Mouse (Mus musculus) large intestine, adult 2 months (tissue): ENCODE data around the gene Fam49a. TPM values are rescaled to one million over a fixed set of nuclear protein-coding genes. Genes with fewer than 3 reads are reported as not detected.
"Not testable (repeated sequence)": the region's sequence is repeated elsewhere in the genome, so short reads cannot be mapped to it uniquely, and the experiment has no call there.

Experiments used
- DNase-seq: peaks from one replicate; pipeline ENCODE4 v3.0.0-alpha.2; 2012; ENCODE audit warnings: low read depth, low spot score
- WGBS: fragments of 180-500 bp; shearing (Covaris S2); methylation state at CpG from one replicate; pipeline ENCODE4 v1.1.7; 2018; 5-methylcytosine and 5-hydroxymethylcytosine counted together
- polyA plus RNA-seq: library from polyadenylated mRNA; depleted of rRNA; stranded (reverse); fragments of >200 nt; gene quantifications from 2 replicates; pipeline ENCODE4 v1.2.3, GENCODE M21; 2012; rRNA removed

Fam49a gene
- 1.3 and 2.2 TPM in 2 replicates for polyA plus RNA-seq

DNA sequence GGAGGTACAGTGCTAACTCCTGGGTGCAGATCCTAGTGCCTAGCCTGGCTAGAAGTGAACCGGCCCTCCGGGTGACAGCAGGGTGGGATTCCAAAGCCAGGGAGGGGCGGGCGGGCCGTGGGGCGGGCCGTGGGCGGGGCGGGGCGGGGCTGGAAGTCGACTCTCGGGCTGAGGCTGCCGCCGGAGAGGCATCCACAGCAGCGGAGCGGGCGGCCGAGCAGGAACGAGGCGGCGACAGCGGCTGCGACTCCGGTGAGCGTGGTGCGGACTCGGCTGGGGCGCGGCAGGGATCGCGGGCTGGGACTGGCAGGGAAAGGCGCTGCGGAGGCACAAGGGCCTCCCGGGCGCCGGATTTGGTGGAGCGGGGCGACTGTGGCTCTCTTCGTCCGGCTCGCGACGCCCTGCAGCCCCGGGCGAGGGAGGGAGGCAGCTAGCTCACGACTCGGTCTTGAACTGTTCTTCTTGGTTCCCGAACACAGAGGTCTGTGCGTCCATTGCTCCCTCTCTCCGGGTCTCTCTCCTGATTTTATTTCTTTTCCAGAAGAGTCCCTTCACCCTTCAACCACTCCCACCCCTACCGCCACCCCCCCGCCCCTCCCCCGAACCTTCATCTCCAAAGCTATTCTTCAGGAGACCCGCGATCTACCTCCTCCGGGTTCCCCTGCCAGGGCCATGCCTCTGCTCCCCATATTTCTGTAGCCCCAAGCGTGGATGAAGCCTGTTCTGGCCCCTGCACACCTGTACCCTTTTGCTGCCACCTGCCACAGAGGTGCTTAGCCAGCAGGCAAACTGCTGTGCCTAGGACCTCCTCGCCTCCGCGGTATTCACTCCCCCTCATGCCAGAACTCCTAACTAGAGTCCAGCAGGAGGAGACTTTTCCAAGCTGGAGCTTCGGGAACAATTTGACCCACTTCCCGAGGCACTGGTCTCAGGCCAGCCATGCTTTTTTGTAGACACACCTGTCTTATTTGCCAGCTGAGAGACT, at the start of gene Fam49a:
Fam49a (plus strand) TSS at position 153 of the 985 bp plus-strand sequence.
- DNase-seq, result no peak

DNA sequence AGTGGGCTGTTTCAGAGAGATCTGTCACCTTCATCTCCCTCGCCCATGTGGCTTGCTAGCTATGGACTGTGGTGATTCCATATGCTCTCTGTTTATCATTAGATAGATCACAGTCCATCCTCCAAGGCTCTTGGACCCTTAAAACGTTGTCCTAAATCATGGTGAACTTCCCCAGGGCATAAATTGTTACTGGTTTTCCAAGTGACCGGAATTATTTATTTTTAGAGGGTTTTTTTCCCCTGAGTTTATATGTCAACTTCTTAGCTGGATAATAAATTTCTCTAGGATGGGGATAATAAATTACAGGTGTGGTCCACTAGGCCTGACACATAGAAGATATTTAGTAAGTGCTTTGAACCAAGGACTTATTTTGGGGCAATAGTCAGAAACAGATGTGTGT, 48.4 kb upstream of the Fam49a start:
- WGBS, result 59% methylated on average over 3 of the region's 3 CpGs
- no peak for DNase-seq

More for the DNA sequence above, at the start of gene Fam49a:
- WGBS, result under 1% methylated on average over 59 of the region's 62 CpGs

GRCm38 (mm10) chr12:12218947-12219346, 43.0 kb upstream of the Fam49a start:
- 46% methylated on average over 5 of the region's 5 CpGs for WGBS
- DNase-seq, result no peak

DNA sequence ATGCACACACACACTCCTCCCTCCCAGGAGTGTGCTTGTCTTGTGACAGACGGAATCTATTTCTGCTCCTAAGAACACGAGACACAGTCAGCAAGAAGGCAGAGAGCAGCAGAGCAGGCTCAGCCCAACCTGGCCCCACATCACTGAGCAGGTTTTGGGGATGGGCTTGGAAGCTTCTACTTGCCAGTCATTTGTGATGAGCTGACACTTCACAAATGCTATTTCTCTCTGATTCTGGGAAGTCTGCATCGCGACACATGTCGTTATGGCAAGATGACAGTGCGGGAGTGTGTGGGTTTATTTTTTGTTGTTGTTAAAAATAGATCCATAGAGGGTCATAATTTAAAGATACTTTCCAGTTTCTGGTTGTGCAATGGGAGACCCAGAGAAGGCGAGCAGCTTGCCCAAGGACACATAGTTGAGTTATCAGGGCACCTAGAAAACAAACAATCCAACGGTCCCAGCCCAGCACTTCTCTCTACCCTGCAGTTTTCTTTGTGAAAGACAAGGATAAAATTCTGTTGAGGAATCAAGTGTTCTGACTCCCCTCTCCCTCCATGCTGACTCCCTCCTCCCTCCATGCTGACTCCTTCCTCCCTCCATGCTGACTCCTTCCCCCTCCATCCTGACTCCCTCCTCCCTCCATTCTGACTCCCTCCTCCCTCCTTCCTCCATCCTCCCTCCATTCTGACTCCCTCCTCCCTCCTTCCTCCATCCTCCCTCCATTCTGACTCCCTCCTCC, 41.0 kb upstream of the Fam49a start:
- no peak for DNase-seq
- WGBS, result 71% methylated on average over 8 of the region's 8 CpGs

- 72% methylated on average over 9 of the region's 9 CpGs for WGBS
- DNase-seq, result no peak
Measured at GRCm38 (mm10) chr12:12222585-12223290, 39.2 kb upstream of the Fam49a start.

- DNase-seq, result no peak
Measured at GRCm38 (mm10) chr12:12223336-12223735, 38.6 kb upstream of the Fam49a start.

DNA sequence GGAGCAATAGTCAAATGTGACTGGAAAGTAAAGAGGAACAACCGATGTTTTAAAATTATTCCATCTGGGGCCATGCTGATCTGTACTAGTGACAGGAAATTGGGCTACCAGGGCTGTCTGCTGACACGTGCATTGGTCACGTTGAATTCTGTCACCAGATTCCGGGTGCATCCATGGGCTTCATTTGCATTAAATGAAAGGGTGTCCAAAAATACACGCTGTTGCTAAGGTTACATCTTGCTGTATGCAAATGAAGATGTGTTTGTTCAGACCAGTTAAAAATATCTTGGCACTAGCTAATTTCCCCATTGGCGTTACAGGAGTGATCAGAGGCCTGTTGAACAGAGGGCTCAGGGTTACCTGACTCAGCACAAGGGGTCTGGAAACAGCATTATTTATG, 36.2 kb upstream of the Fam49a start:
- 77% methylated on average over 6 of the region's 6 CpGs for WGBS
- no peak for DNase-seq

More at GRCm38 (mm10) chr12:12223336-12223735, 38.6 kb upstream of the Fam49a start:
- WGBS, result 41% methylated on average over 2 of the region's 2 CpGs

DNA sequence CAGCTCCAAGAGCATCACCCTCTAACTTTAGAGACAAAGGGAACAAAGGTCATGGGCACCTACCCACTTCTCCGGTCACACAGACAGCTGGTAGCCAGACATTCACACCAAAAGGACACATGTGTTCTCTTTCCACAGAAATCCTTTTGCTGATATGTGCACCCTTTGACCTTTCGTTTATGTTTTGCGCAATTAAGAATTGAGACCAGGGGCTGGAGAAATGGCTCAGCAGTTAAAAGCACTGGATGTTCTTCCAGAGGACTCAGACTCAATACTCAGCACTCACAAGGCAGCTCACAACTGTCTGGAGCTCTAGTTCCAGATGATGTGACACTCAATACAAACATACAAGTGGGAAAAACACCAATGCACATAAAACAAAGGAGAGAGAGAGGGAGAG, 34.3 kb upstream of the Fam49a start:
- DNase-seq, result no peak
- 66% methylated on average over 3 of the region's 3 CpGs for WGBS

- DNase-seq, result no peak
Measured at GRCm38 (mm10) chr12:12230031-12230557, 31.8 kb upstream of the Fam49a start.

GRCm38 (mm10) chr12:12232097-12232496, 29.8 kb upstream of the Fam49a start:
- 74% methylated on average over 4 of the region's 4 CpGs for WGBS
- DNase-seq, result no peak

DNA sequence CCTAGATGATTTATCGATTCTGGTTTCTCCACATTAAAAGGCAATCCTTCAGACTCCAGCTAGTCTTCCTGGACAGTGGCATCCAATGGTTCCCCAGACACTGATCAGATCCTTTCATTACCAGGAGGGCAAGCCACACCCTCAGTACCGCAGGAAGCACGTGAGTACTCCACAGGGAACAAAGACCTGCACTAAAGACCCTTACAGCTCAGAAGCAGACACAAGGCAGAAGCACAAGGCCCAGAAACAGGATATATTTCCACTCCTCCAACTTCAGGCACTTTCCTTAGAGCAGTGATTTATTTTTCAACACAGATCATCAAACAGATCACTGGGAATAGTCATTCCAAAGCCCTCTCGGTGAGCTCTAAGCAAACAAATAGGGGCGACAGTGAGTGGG, 25.0 kb upstream of the Fam49a start:
- WGBS, result 49% methylated on average over 5 of the region's 5 CpGs
- DNase-seq, result no peak

GRCm38 (mm10) chr12:12239502-12239901, 22.4 kb upstream of the Fam49a start:
- WGBS, result 52% methylated on average over 3 of the region's 3 CpGs
- DNase-seq, result no peak

DNA sequence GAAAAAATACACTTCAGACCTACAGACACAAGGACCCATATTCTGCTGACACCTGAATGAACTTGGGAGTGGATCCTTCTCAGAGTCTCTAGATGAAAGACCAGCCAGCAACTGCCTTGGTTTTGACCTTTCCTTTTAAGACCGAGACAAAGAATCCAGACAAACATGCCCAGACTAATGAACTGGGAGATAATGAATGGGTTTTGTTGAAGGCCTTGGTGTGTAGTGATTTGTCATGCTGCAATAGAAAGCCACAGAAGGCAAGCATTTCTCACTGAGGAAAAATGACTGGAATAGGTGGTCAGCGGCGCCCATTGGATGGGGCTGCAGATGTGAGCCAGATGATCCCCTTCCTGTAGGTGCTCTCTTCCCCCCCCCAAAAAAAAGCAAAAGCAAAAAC, 18.8 kb upstream of the Fam49a start:
- WGBS, result 94% methylated on average over 3 of the region's 3 CpGs
- no peak for DNase-seq

DNA sequence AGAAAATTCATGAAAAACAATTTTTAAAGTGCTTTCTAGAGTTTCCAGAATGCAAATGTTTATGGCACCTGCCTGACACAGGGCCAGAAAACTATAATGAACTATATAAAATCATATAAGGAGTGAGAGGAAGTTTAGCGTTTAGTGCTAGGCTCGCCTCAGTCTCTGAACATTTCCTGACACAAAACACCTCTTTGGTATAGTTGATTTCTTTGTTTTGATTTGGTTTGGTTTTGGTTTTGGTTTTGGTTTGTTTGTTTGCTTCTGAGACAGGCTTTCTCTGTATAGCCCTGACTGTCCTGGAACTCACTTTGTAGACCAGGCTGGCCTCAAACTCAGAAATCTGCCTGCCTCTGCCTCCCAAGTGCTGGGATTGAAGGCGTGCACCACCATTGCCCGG, 14.9 kb upstream of the Fam49a start:
- 56% methylated on average over 4 of the region's 4 CpGs for WGBS

DNA sequence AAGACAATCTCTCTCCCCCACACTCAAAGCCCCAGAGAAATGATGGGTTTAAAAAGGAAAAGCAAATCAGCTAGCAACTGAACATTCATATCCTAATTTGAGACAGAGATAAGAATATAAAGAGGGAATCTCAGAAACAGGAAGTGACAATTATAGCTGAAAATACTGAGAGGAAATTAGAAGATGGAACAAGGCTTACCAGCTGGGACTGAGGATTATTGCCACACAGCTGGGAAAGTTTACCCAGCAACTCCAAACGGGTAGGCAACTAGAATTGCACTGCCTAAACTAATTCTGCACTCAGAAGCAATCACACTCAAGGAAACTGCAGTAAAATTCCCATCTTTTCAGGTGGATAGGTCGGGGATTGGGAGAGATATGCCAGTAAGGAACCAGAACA, 12.4 kb upstream of the Fam49a start:
- no peak for DNase-seq
- 15% methylated on average over 2 of the region's 2 CpGs for WGBS

More for the DNA sequence above, 14.9 kb upstream of the Fam49a start:
- DNase-seq, result not testable (repeated sequence)

DNA sequence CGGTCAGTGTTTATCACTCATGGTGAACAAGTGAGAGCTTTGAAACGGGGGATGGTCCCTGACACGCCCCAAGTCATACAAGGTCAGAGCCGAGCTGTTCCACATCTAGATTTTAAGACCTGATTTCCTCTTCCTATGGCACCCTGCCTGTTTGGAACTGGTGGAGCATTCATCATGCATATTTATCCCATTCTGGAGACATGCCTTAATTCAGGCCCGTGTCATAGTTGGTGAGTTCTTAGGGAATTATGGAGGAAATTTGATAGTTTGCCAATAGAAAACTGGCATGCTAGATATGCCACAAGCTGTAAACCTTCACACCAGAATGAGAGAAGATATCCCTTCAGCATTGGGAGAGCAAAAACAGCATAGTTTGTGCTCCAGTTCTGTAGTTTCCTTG, 8.4 kb upstream of the Fam49a start:
- no peak for DNase-seq
- 18% methylated on average over 5 of the region's 5 CpGs for WGBS

DNA sequence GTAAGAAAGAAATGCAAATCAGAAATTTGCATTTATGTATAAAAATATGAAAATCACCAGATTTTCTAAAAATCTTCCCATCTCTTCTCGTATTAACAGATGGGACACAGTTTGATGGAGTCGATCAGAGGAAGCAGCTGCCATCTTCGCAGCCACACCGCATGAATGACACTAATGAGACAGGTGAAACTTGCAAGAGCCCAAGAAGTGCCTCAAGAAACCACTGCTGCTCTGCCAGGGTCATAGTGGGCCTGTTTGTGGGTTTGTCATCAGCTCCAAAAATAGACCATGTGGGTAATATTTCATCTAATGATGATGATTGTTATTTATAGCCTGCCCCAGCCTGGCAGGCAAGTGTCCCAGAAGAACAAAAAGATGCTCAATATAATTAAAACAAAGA, 7.8 kb upstream of the Fam49a start:
- no peak for DNase-seq
- WGBS, result 91% methylated on average over 4 of the region's 4 CpGs

- DNase-seq, result no peak
- 55% methylated on average over 9 of the region's 9 CpGs for WGBS
Measured at GRCm38 (mm10) chr12:12260979-12261960, 669 bp upstream of the Fam49a start.

DNA sequence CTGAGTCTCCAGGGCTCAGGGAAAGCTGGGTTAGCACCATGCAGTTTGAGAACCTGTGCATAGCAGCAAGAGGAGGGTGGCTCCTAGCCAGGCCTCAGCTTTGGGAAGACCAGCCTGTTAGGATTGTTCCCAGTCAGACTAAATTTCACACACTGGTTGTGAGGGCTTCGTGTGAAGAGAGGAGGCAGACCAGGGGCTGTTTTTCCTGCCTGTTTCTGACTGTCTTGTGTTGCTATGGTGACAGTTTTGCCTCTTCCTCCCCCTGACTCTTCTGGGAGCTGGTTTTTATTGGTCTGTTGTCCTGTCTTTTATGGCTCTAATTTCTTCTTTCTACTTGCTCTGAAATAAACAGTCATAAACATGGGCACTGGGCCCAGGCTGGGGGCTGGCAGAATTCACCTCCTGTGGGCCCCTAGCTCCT, 1.4 kb downstream of the Fam49a start:
- 6% methylated on average over 1 of the region's 1 CpGs for WGBS
- DNase-seq, result no peak
